Mouse (Mus musculus): ENCODE measurements around the gene Bahcc1.

DNA sequence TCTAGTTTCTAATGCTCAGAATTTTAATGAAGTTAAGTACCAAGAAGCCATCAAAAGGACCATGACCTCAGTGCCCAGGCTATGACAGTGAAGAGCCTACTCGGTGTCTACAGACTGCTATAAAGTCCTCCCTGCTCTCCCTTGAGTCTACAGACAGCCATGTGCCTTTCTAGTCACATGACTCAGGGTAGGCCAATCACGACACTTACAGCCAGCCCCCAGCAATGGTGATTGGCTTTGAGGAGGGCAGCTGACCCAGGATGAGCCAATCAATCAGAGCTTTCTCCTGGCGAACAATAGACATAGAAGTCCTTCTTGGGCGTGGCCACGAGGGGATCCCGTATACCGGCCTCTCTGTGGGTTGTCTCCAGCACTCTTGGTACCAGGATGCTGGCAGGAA lies 65.0 kb downstream of the Bahcc1 start:
- TF ChIP-seq CTCF (IDR thresholded peaks at IDR 0.05; ENCODE audit: insufficient read depth, low read length), result no peak
- no peak for TF ChIP-seq POLR2A (IDR thresholded peaks at IDR 0.05; ENCODE audit: borderline replicate concordance, extremely low read depth, low read depth, low read length)
